Comparison of ENCODE assay signal across 26 mouse cellular contexts in genomic region chr5:74833887-74834286, GRCm38 (mm10).
"Had no signal": no experiment of that assay in that cellular context is flagged by ENCODE, and none has a peak within 500 bp of the region (broad histone marks: within the 10 kb centered on the region; RNA-seq: fewer than 3 reads in every experiment).

No protein-coding gene starts in this region.

- H3K27me3 ChIP-seq: heart, embryonic 12.5 days; hindbrain, embryonic 12.5 days; intestine, embryonic 15.5 days; kidney, embryonic 15.5 days; limb, embryonic 12.5 days; liver, embryonic 13.5 days had no signal

- H3K9me3 ChIP-seq: heart, embryonic 10.5 days; intestine, embryonic 15.5 days; kidney, embryonic 15.5 days; limb, embryonic 10.5 days; limb, embryonic 12.5 days; liver, embryonic 13.5 days had no signal

- H3K9ac ChIP-seq: heart, embryonic 12.5 days; hindbrain, embryonic 12.5 days; hindbrain, embryonic 14.5 days; intestine, embryonic 15.5 days; kidney, embryonic 15.5 days; limb, embryonic 12.5 days; liver, embryonic 13.5 days had no signal

- H3K4me3 ChIP-seq: gastrocnemius, adult 2 months; heart, embryonic 10.5 days; heart, embryonic 12.5 days; hindbrain, embryonic 10.5 days; hindbrain, embryonic 12.5 days; intestine, embryonic 15.5 days; kidney, embryonic 15.5 days; layer of hippocampus, adult 2 months; left cerebral cortex, adult 2 months; limb, embryonic 10.5 days; limb, embryonic 12.5 days; liver, embryonic 13.5 days had no signal

- H3K27ac ChIP-seq: gastrocnemius, adult 2 months; heart, embryonic 10.5 days; hindbrain, embryonic 10.5 days; hindbrain, embryonic 12.5 days; hindbrain, embryonic 14.5 days; intestine, embryonic 15.5 days; kidney, embryonic 15.5 days; kidney, postnatal 0 days; layer of hippocampus, adult 2 months; left cerebral cortex, adult 2 months; limb, embryonic 10.5 days; limb, embryonic 12.5 days; liver, embryonic 13.5 days had no signal

- DNase-seq: gastrocnemius, adult 2 months; gastrocnemius, postnatal 10 days; gastrocnemius, postnatal 25 days; heart, adult 18-20 months; heart, postnatal 10 days; heart, postnatal 4 days; kidney, adult 18-20 months; kidney, postnatal 14 days; kidney, postnatal 4 days; liver, embryonic 13.5 days had no signal

- H3K4me2 ChIP-seq: heart, embryonic 12.5 days; hindbrain, embryonic 12.5 days; hindbrain, embryonic 14.5 days; intestine, embryonic 15.5 days; kidney, embryonic 15.5 days; limb, embryonic 12.5 days; liver, embryonic 13.5 days had no signal

- H3K36me3 ChIP-seq: heart, embryonic 10.5 days; heart, embryonic 12.5 days; hindbrain, embryonic 10.5 days; hindbrain, embryonic 12.5 days; intestine, embryonic 15.5 days; kidney, embryonic 15.5 days; limb, embryonic 10.5 days; limb, embryonic 12.5 days; liver, embryonic 13.5 days had no signal

- H3K4me1 ChIP-seq: heart, embryonic 12.5 days; hindbrain, embryonic 10.5 days; hindbrain, embryonic 12.5 days; intestine, embryonic 15.5 days; liver, embryonic 13.5 days had no signal

- ATAC-seq: forebrain, embryonic 16.5 days; hindbrain, embryonic 16.5 days; inflammation-experienced regulatory T-cells, adult 6 months; intestine, embryonic 15.5 days; intestine, postnatal 0 days had no signal
